Mouse (Mus musculus) embryonic fibroblast, embryonic 13.5 days (primary cell): ENCODE results near the gene Jak3. TPM values are rescaled to one million over a fixed set of nuclear protein-coding genes. Genes with fewer than 3 reads are reported as not detected.
"Not testable (repeated sequence)": the region's sequence is repeated elsewhere in the genome, so short reads cannot be mapped to it uniquely, and the experiment has no call there.

Experiments used
- H3K27ac ChIP-seq: 2 replicates; pipeline ENCODE4 v1.5.1; 2012; ENCODE audit warnings: low read length, control low read depth, inconsistent platforms; ENCODE audit not compliant: insufficient read depth
- H3K4me1 ChIP-seq: 2 replicates; pipeline ENCODE4 v1.6.1; 2011; ENCODE audit warnings: low read length; ENCODE audit not compliant: control insufficient read depth, insufficient read depth
- H3K4me3 ChIP-seq: 2 replicates; pipeline ENCODE4 v1.5.1; 2011; ENCODE audit warnings: mild to moderate bottlenecking, control low read depth, low read length; ENCODE audit not compliant: insufficient read depth
- CTCF ChIP-seq: IDR thresholded peaks from 2 replicates; pipeline ENCODE4 v1.5.1; 2011; ENCODE audit warnings: mild to moderate bottlenecking, control low read depth, low read length, moderate library complexity, borderline replicate concordance; ENCODE audit not compliant: insufficient read depth
- POLR2A ChIP-seq: IDR thresholded peaks from 2 replicates; pipeline ENCODE4 v1.6.1; 2011; ENCODE audit warnings: low read depth, mild to moderate bottlenecking, control low read depth, low read length, moderate library complexity
- polyA plus RNA-seq: library from polyadenylated mRNA; stranded (reverse); fragments of >200 nt; gene quantifications from 2 replicates; pipeline ENCODE4 v1.2.4, GENCODE M21; 2011; ENCODE audit warnings: low read depth; ENCODE audit not compliant: missing spikeins, insufficient read length

Jak3 gene
- polyA plus RNA-seq, 1 experiment, result 6.1 TPM

DNA sequence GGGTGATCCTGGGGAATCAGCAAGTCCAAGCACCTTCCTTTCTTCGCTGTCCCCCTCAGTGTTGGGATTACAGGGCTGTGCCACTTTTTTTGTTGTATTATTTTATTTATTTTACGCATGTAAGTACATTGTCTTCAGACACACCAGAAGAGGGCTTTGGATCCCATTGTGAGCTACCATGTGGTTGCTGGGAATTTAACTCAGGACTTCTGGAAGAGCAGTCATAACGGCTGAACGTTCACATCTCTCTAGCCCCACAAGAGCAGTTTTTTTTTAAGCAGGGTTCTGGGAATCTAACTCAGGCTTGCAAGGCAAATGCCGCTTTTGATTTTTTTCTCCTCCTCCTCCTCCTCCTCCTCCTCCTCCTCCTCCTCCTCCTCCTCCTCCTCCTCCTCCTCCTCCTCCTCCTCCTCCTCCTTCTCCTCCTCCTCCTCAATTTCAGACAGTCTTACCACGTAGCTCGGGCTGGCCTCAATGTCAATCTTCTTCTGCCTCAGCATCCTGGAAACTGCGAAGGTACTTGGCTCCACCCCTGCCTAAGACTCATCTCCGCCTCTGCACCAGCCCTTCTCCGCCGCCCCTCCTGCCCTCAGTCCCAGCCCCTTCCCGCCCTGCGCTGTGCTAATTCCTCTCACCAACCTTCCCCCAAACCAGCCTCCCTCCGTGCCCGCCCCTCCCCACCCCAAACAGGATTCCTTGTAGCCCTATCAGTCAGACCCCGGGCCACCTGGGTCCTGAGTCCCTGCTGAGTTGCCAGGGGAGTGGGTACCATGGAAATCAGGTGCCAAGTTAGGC is 52.9 kb downstream of the Jak3 start:
- H3K4me3 ChIP-seq, result peak overlapping the region; percentile 18
- no peak overlapping the region for H3K27ac ChIP-seq
- no peaks in the 10 kb centered on the region for H3K4me1 ChIP-seq
- TF ChIP-seq POLR2A, result no peak

GRCm38 (mm10) chr8:71731652-71732230 is 55.6 kb downstream of the Jak3 start:
- Histone ChIP-seq H3K27ac (no peak overlapping the region), H3K4me3 (no peak overlapping the region), H3K4me1 (no peaks in the 10 kb centered on the region)
- no peak for TF ChIP-seq POLR2A
- peak; percentile 45; the same call in 1 of the 2 replicates for TF ChIP-seq CTCF

DNA sequence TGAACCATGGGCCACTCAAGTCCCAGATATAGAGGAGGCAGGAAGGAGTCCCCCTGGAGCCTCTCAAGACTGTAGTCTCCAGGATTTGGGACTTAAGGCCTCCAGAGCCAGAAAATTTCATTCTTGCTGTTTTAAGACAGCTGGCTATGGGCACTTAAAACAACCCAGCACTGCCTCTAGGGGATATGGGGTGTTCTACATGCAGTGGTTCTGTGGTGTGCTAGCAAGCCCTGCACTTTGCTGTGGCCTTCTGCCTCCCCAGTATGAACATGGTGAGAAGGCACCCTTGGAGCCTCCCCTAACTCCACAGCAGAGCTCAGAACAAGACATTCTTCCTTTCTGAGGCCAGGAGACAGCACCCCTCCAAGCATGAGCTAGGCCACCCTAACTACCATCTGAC is 62.2 kb downstream of the Jak3 start:
- H3K27ac ChIP-seq, H3K4me1 ChIP-seq, H3K4me3 ChIP-seq: not testable (repeated sequence)

Other genes starting within 250 kb of the Jak3 start
- gene Abhd8, start 212.6 kb upstream of the Jak3 start, polyA plus RNA-seq, result 19.4 and 20.9 TPM in 2 replicates
- gene Mrpl34, start 211.3 kb upstream of the Jak3 start, polyA plus RNA-seq, result 36.9 and 50.5 TPM in 2 replicates
- gene Dda1, start 207.1 kb upstream of the Jak3 start, polyA plus RNA-seq, result 63.1 and 70.4 TPM in 2 replicates
- 15.4 and 15.6 TPM in 2 replicates for gene Ano8, start 190.3 kb upstream of the Jak3 start, polyA plus RNA-seq
- 10.5 and 12.5 TPM in 2 replicates for gene Gtpbp3, start 188.2 kb upstream of the Jak3 start, polyA plus RNA-seq
- 0.33 and 0.44 TPM in 2 replicates for gene Plvap, start 164.5 kb upstream of the Jak3 start, polyA plus RNA-seq
- gene Ccdc194, start 150.6 kb upstream of the Jak3 start, polyA plus RNA-seq, result not detected in 2 replicates
- gene Bst2, start 138.8 kb upstream of the Jak3 start, polyA plus RNA-seq, result 102 and 107 TPM in 2 replicates
- 38.3 and 39.4 TPM in 2 replicates for gene Mvb12a, start 133.4 kb upstream of the Jak3 start, polyA plus RNA-seq
- gene Tmem221, start 117.4 kb upstream of the Jak3 start, polyA plus RNA-seq, result 0.32 TPM in 1 of 2 replicates, not detected in the other
- not detected in 2 replicates for gene Nxnl1, start 109.7 kb upstream of the Jak3 start, polyA plus RNA-seq
- 13.7 and 17.7 TPM in 2 replicates for gene Slc27a1, start 107.4 kb upstream of the Jak3 start, polyA plus RNA-seq
- 86.0 and 99.4 TPM in 2 replicates for gene Pgls, start 84.1 kb upstream of the Jak3 start, polyA plus RNA-seq
- 1.8 and 3.0 TPM in 2 replicates for gene Fam129c, start 78.6 kb upstream of the Jak3 start, polyA plus RNA-seq
- 147 and 163 TPM in 2 replicates for gene Colgalt1, start 65.3 kb upstream of the Jak3 start, polyA plus RNA-seq
- gene Unc13a, start 4.5 kb upstream of the Jak3 start, polyA plus RNA-seq, result 1.9 and 2.6 TPM in 2 replicates
- gene Insl3, start 12.9 kb downstream of the Jak3 start, polyA plus RNA-seq, result 1.4 TPM in 1 of 2 replicates, not detected in the other
- 0.67 and 1.1 TPM in 2 replicates for gene B3gnt3, start 25.5 kb downstream of the Jak3 start, polyA plus RNA-seq
- gene Fcho1, start 49.4 kb downstream of the Jak3 start, polyA plus RNA-seq, result not detected in 2 replicates
- gene Zfp709, start 205.7 kb downstream of the Jak3 start, polyA plus RNA-seq, result 6.3 and 7.0 TPM in 2 replicates
- gene Zfp882, start 232.3 kb downstream of the Jak3 start, polyA plus RNA-seq, result 2.8 and 5.0 TPM in 2 replicates
- 25.2 and 26.4 TPM in 2 replicates for gene Zfp617, start 232.3 kb downstream of the Jak3 start, polyA plus RNA-seq